Mouse (Mus musculus): ENCODE results near the gene Mettl8. TPM values are rescaled to one million over a fixed set of nuclear protein-coding genes. Genes with fewer than 3 reads are reported as not detected.

Mettl8 gene
- polyA plus RNA-seq, 1 experiment: 21.1 TPM

DNA sequence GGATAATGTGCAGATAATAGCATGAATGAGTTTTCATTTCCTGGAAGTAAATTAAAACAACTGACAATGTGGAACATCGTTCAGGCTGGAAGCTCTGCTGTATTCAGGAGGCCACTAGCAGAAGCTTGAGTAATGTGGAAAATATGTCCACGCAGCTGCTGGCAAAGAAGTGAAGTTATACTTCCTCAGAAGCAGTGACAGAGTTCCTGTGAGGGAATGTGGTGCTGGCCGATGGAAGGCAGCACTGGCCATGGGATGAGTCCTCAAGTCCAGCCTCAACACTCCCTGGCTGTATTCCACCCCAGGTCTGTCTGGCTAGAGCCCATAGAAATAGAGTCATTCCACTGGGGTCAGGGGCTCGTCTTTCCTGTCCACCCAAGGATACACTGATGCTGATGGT is 65.2 kb downstream of the Mettl8 start:
- no peaks in the 10 kb centered on the region for H3K9me3 ChIP-seq (replicated peaks; ENCODE audit: control insufficient read depth, insufficient read depth, low read length, poor library complexity, severe bottlenecking)
- H3K4me1 ChIP-seq (ENCODE audit: control insufficient read depth, insufficient read depth, low read length): no peaks in the 10 kb centered on the region
- no peak overlapping the region for H3K27ac ChIP-seq (ENCODE audit: insufficient read depth, low read length)
- no peak overlapping the region for H3K4me3 ChIP-seq (ENCODE audit: low read depth, low read length)
- H3K36me3 ChIP-seq (ENCODE audit: control insufficient read depth, insufficient read depth, low read length, poor library complexity, severe bottlenecking): no peaks in the 10 kb centered on the region
- no peaks in the 10 kb centered on the region for H3K27me3 ChIP-seq (ENCODE audit: control insufficient read depth, insufficient read depth, low read length, poor library complexity, severe bottlenecking)
- H3K9ac ChIP-seq (ENCODE audit: low read depth, poor library complexity, severe bottlenecking): no peak overlapping the region
- TF ChIP-seq EP300 (IDR thresholded peaks at IDR 0.05; ENCODE audit: insufficient read depth, low read depth, low read length) (no peak), CTCF (IDR thresholded peaks at IDR 0.05; ENCODE audit: low read depth, low read length) (no peak), POLR2A (IDR thresholded peaks at IDR 0.05; ENCODE audit: insufficient read depth, low read length) (no peak)

DNA sequence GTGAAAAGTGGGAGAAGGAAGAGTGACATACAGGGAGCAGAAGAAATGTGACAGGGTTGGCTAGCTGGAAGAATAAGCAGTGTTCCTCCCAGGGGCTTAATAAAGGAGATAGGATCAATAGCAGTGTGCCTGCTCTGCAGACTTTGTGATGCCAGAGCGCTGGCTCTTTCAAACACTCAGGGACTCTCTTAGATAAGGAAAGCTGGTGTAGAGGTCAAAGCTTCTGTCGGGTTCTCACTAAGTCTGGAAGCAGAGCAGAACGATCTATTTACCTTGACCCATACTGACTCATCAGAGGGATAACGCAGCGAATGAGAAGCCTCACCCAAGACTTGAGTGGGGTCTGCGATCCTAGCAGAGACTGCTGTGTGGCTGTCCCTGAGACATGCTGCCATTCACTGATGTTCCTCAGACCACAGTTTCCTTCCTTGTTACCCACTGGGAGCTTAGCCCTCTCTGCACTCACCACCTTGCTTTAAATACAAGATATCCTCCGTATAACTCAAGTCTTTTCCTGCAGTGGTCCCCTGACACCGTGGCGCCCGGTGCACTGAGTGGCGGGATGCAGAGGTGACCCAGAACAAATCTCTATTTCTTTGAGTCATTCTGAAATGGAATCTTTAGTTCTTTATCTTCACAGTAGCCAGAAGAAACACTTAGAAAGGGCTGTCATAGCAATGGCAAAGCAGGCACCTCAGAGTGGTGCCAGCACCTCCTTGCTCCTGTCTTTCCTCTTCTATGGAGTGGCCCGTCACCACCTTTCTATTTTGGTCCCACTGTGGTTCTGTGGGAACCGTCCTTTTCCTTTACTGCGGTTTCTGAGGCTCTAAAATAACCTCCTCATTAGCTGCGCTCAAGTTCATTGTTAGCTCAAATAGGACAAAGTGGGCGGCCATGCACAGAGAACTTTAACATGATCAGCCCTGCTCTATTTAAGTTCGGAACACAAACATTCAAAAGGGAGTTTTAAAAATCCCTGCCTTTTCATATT is 65.9 kb downstream of the Mettl8 start:
- Histone ChIP-seq H3K9me3 (replicated peaks; ENCODE audit: control insufficient read depth, insufficient read depth, low read length, poor library complexity, severe bottlenecking) (no peaks in the 10 kb centered on the region), H3K36me3 (ENCODE audit: control insufficient read depth, insufficient read depth, low read length, poor library complexity, severe bottlenecking) (no peaks in the 10 kb centered on the region), H3K4me3 (ENCODE audit: low read depth, low read length) (no peak overlapping the region), H3K27me3 (ENCODE audit: control insufficient read depth, insufficient read depth, low read length, poor library complexity, severe bottlenecking) (no peaks in the 10 kb centered on the region), H3K27ac (ENCODE audit: insufficient read depth, low read length) (no peak overlapping the region), H3K9ac (ENCODE audit: low read depth, poor library complexity, severe bottlenecking) (no peak overlapping the region), H3K4me1 (ENCODE audit: control insufficient read depth, insufficient read depth, low read length) (no peaks in the 10 kb centered on the region)
- TF ChIP-seq CTCF (IDR thresholded peaks at IDR 0.05; ENCODE audit: low read depth, low read length): no peak
- no peak for TF ChIP-seq EP300 (IDR thresholded peaks at IDR 0.05; ENCODE audit: insufficient read depth, low read depth, low read length)
- no peak for TF ChIP-seq POLR2A (IDR thresholded peaks at IDR 0.05; ENCODE audit: insufficient read depth, low read length)

DNA sequence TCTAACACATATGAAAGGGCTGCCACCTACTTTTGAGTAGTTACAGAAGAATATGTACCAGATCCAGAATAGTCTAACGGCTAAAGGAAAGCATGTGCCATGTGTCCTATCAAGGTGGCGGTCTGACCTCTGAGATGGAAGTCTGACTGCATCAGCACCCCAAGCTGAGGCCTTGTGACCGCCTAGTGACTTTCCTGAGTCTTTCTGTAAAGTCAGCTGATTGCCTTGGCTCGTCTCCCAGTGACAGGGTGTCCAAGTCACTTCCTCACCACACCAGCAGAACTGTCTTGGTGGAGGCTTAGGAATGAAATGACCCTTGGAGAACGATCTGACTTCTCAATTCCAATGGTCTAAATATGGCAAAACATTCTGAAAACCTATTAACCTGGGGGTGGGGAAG is 77.1 kb downstream of the Mettl8 start:
- Histone ChIP-seq H3K4me1 (ENCODE audit: control insufficient read depth, insufficient read depth, low read length) (no peaks in the 10 kb centered on the region), H3K27ac (ENCODE audit: insufficient read depth, low read length) (no peak overlapping the region), H3K4me3 (ENCODE audit: low read depth, low read length) (no peak overlapping the region), H3K36me3 (ENCODE audit: control insufficient read depth, insufficient read depth, low read length, poor library complexity, severe bottlenecking) (no peaks in the 10 kb centered on the region), H3K27me3 (ENCODE audit: control insufficient read depth, insufficient read depth, low read length, poor library complexity, severe bottlenecking) (no peaks in the 10 kb centered on the region), H3K9me3 (replicated peaks; ENCODE audit: control insufficient read depth, insufficient read depth, low read length, poor library complexity, severe bottlenecking) (no peaks in the 10 kb centered on the region; the same call in 1 of the 2 replicates), H3K9ac (ENCODE audit: low read depth, poor library complexity, severe bottlenecking) (no peak overlapping the region)
- no peak for TF ChIP-seq CTCF (IDR thresholded peaks at IDR 0.05; ENCODE audit: low read depth, low read length)
- TF ChIP-seq EP300 (IDR thresholded peaks at IDR 0.05; ENCODE audit: insufficient read depth, low read depth, low read length): no peak
- TF ChIP-seq POLR2A (IDR thresholded peaks at IDR 0.05; ENCODE audit: insufficient read depth, low read length): no peak

DNA sequence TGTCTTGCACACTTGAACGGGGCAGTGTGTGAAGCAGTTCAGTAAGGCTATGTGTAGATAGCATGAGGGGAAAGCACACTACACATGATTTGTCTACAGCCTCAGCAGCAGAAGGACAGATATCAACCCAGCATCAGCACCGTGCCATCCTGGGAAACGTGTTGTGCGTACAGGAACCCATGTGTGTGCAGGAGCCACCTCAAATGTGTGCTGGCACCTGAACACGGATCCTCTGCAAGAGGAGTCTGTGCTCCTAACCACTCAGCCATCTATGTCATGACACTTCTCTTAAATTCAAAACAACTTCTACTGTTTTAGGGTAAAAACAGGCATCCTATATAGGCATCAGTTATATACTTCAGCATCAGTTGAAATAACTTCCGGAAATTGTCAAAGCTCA is 80.6 kb downstream of the Mettl8 start:
- no peaks in the 10 kb centered on the region for H3K4me1 ChIP-seq (ENCODE audit: control insufficient read depth, insufficient read depth, low read length)
- no peak overlapping the region for H3K27ac ChIP-seq (ENCODE audit: insufficient read depth, low read length)
- no peaks in the 10 kb centered on the region for H3K27me3 ChIP-seq (ENCODE audit: control insufficient read depth, insufficient read depth, low read length, poor library complexity, severe bottlenecking)
- TF ChIP-seq CTCF (IDR thresholded peaks at IDR 0.05; ENCODE audit: low read depth, low read length) (no peak), EP300 (IDR thresholded peaks at IDR 0.05; ENCODE audit: insufficient read depth, low read depth, low read length) (no peak), POLR2A (IDR thresholded peaks at IDR 0.05; ENCODE audit: insufficient read depth, low read length) (no peak)
- H3K9me3 ChIP-seq (replicated peaks; ENCODE audit: control insufficient read depth, insufficient read depth, low read length, poor library complexity, severe bottlenecking): no peaks in the 10 kb centered on the region
- H3K4me3 ChIP-seq (ENCODE audit: low read depth, low read length): no peak overlapping the region
- no peaks in the 10 kb centered on the region for H3K36me3 ChIP-seq (ENCODE audit: control insufficient read depth, insufficient read depth, low read length, poor library complexity, severe bottlenecking)
- no peak overlapping the region for H3K9ac ChIP-seq (ENCODE audit: low read depth, poor library complexity, severe bottlenecking)

DNA sequence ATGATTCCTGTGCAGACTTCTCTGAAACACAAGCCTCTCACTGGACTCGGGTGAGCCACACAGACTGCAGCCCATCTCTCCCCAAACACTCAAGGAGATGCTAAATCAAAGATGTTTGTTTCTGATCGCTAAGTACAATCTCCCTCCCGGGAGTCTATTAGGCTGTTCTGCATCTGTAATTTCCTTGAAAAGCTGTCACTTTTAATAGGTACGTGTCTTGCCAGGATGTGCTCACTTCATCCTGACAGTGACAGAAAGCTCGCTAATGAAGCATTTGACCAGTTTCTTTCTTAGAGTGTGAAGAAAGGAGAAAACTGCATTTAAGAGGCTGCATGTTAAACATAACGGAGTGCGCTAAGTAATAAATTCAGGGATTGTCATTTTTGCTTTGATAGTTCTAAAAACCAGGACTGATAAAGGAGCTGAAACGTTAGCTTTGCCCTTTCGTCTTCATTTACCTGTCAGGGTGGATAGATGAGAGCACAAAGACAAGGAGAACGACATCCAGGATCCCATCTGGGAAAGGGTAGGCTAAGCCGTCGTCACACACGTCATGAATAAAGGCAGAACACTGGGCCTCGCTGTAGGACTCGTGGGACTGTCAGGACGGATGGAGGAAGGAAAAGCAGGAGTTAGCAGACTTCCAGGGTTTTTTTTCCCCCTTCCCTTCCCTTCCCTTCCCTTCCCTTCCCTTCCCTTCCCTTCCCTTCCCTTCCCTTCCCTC is 82.4 kb downstream of the Mettl8 start:
- H3K4me1 ChIP-seq (ENCODE audit: control insufficient read depth, insufficient read depth, low read length): no peaks in the 10 kb centered on the region
- H3K27ac ChIP-seq (ENCODE audit: insufficient read depth, low read length): no peak overlapping the region
- H3K27me3 ChIP-seq (ENCODE audit: control insufficient read depth, insufficient read depth, low read length, poor library complexity, severe bottlenecking): no peaks in the 10 kb centered on the region
- TF ChIP-seq EP300 (IDR thresholded peaks at IDR 0.05; ENCODE audit: insufficient read depth, low read depth, low read length): no peak
- no peak for TF ChIP-seq POLR2A (IDR thresholded peaks at IDR 0.05; ENCODE audit: insufficient read depth, low read length)
- TF ChIP-seq CTCF (IDR thresholded peaks at IDR 0.05; ENCODE audit: low read depth, low read length): no peak
- H3K4me3 ChIP-seq (ENCODE audit: low read depth, low read length): no peak overlapping the region
- no peaks in the 10 kb centered on the region for H3K36me3 ChIP-seq (ENCODE audit: control insufficient read depth, insufficient read depth, low read length, poor library complexity, severe bottlenecking)
- H3K9me3 ChIP-seq (replicated peaks; ENCODE audit: control insufficient read depth, insufficient read depth, low read length, poor library complexity, severe bottlenecking): no peaks in the 10 kb centered on the region
- no peak overlapping the region for H3K9ac ChIP-seq (ENCODE audit: low read depth, poor library complexity, severe bottlenecking)

Measured in ES-Bruce4 (cell line).